Mouse (Mus musculus) G1E (cell line): ENCODE data around the gene Pa2g4. TPM values are rescaled to one million over a fixed set of nuclear protein-coding genes. Genes with fewer than 3 reads are reported as not detected.

Experiments used
- ATAC-seq: 2 replicates; pipeline ENCODE4 v1.8.0; 2016; ENCODE audit warnings: mild to moderate bottlenecking; ENCODE audit not compliant: insufficient number of reproducible peaks, poor library complexity, low FRiP score, severe bottlenecking; ENCODE audit errors: extremely low read depth
- DNase-seq: peaks from one replicate; pipeline ENCODE4 v3.0.0; 2012; ENCODE audit warnings: low spot score
- H3K27me3 ChIP-seq: 2 replicates; pipeline ENCODE4 v1.6.1; 2012; ENCODE audit warnings: mild to moderate bottlenecking, low read length, inconsistent platforms; ENCODE audit not compliant: insufficient read depth
- H3K36me3 ChIP-seq: replicated peaks from 2 replicates; pipeline ENCODE3; 2012; ENCODE audit warnings: mild to moderate bottlenecking, inconsistent platforms
- H3K4me1 ChIP-seq: 2 replicates; pipeline ENCODE4 v1.6.1; 2012; ENCODE audit warnings: low read depth, low read length, inconsistent platforms, mixed read lengths; ENCODE audit not compliant: insufficient read depth
- H3K4me3 ChIP-seq: 2 replicates; pipeline ENCODE4 v1.5.1; 2012; ENCODE audit warnings: low read depth, mild to moderate bottlenecking, inconsistent platforms, low read length, moderate library complexity, mixed read lengths
- H3K9me3 ChIP-seq: replicated peaks from 2 replicates; pipeline ENCODE4 v1.6.1; 2012; ENCODE audit warnings: inconsistent platforms
- CTCF ChIP-seq: IDR thresholded peaks from 2 replicates; pipeline ENCODE4 v1.5.1; 2012; ENCODE audit warnings: low read depth, low read length, inconsistent platforms, mixed read lengths
- GATA1 ChIP-seq: IDR thresholded peaks from 2 replicates; pipeline ENCODE4 v1.6.1; 2012; ENCODE audit warnings: borderline replicate concordance, low read length, inconsistent platforms, mixed read lengths
- GATA2 ChIP-seq: IDR thresholded peaks from 2 replicates; pipeline ENCODE4 v1.6.1; 2012; ENCODE audit warnings: low read depth, low read length, inconsistent platforms, borderline replicate concordance
- POLR2AphosphoS5 ChIP-seq: IDR thresholded peaks from 2 replicates; pipeline ENCODE4 v1.6.1; 2012; ENCODE audit warnings: low read depth, low read length, inconsistent platforms; ENCODE audit not compliant: insufficient replicate concordance
- TAL1 ChIP-seq: conservative IDR thresholded peaks from 2 replicates; pipeline ENCODE4 v1.6.1; 2012; ENCODE audit warnings: low read depth, low read length, inconsistent platforms, mixed read lengths
- polyA plus RNA-seq: library from polyadenylated mRNA; stranded (reverse); fragments of >175 nt; gene quantifications from 2 replicates; pipeline ENCODE4 v1.2.3, GENCODE M21; 2012
- total RNA-seq, 2 experiments: library from RNA; stranded (forward) in 1 of 2; stranded (reverse) in 1 of 2; fragments of 200-1000 nt in 1 of 2; fragments of >200 nt in 1 of 2; fragmentation: Nextera tagmentation in 1 of 2; gene quantifications; 2 replicates each; pipeline ENCODE4 v1.2.3; 2014 to 2017

Gene Pa2g4
- total and polyA plus RNA-seq, 3 experiments: 245 to 692 (median 659) TPM

- Histone ChIP-seq H3K4me1 (peaks cover 41% of the 10 kb centered on the region), H3K36me3 (peaks cover 53% of the 10 kb centered on the region), H3K27me3 (no peaks in the 10 kb centered on the region), H3K9me3 (no peaks in the 10 kb centered on the region), H3K4me3 (no peak overlapping the region)
- no peak for TF ChIP-seq TAL1
- TF ChIP-seq GATA2: no peak
- TF ChIP-seq POLR2AphosphoS5: no peak
- no peak for TF ChIP-seq GATA1
- TF ChIP-seq CTCF: no peak
- DNase-seq (no peak), ATAC-seq (no peak)
Measured at GRCm38 (mm10) chr10:128543100-128543499, 22.7 kb downstream of the Pa2g4 start.

- ATAC-seq: no peak
- Histone ChIP-seq H3K4me1 (peaks cover 31% of the 10 kb centered on the region), H3K4me3 (no peak overlapping the region), H3K36me3 (peaks cover 24% of the 10 kb centered on the region), H3K27me3 (no peaks in the 10 kb centered on the region), H3K9me3 (0 out of 2 replicates have a peak, but pooled peaks cover 2% of the 10 kb centered on the region)
- no peak for TF ChIP-seq TAL1
- no peak for TF ChIP-seq POLR2AphosphoS5
- no peak for TF ChIP-seq GATA1
- no peak for TF ChIP-seq CTCF
- TF ChIP-seq GATA2: no peak
- no peak for DNase-seq
Measured at GRCm38 (mm10) chr10:128538340-128538870, 27.4 kb downstream of the Pa2g4 start.

GRCm38 (mm10) chr10:128536266-128536940 lies 29.4 kb downstream of the Pa2g4 start:
- peak; percentile 68 for DNase-seq
- Histone ChIP-seq H3K4me3 (peak overlapping the region; percentile 20; the same call in 1 of the 2 replicates), H3K27me3 (0 out of 2 replicates have a peak, but pooled peaks cover 4% of the 10 kb centered on the region), H3K36me3 (peaks cover 6% of the 10 kb centered on the region), H3K4me1 (peaks cover 26% of the 10 kb centered on the region), H3K9me3 (0 out of 2 replicates have a peak, but pooled peaks cover 2% of the 10 kb centered on the region)
- peak; percentile 83 for ATAC-seq
- no peak for TF ChIP-seq TAL1
- no peak for TF ChIP-seq POLR2AphosphoS5
- TF ChIP-seq CTCF: peak; percentile 71

GRCm38 (mm10) chr10:128535624-128536265 lies 30.0 kb downstream of the Pa2g4 start:
- no peak for TF ChIP-seq CTCF
- no peak for TF ChIP-seq GATA1
- TF ChIP-seq GATA2: no peak
- no peak for TF ChIP-seq TAL1
- no peak for TF ChIP-seq POLR2AphosphoS5
- Histone ChIP-seq H3K4me1 (peaks cover 26% of the 10 kb centered on the region), H3K9me3 (0 out of 2 replicates have a peak, but pooled peaks cover 2% of the 10 kb centered on the region), H3K36me3 (no peaks in the 10 kb centered on the region), H3K4me3 (no peak overlapping the region), H3K27me3 (peaks cover 9% of the 10 kb centered on the region; the same call in 1 of the 2 replicates)
- ATAC-seq: no peak
- no peak for DNase-seq

- TF ChIP-seq TAL1 (no peak), POLR2AphosphoS5 (no peak), CTCF (no peak), GATA1 (no peak), GATA2 (no peak)
- Histone ChIP-seq H3K4me1 (peaks cover 26% of the 10 kb centered on the region), H3K27me3 (peaks cover 14% of the 10 kb centered on the region; the same call in 1 of the 2 replicates), H3K9me3 (0 out of 2 replicates have a peak, but pooled peaks cover 2% of the 10 kb centered on the region), H3K36me3 (no peaks in the 10 kb centered on the region), H3K4me3 (no peak overlapping the region)
- ATAC-seq (no peak), DNase-seq (no peak)
Measured at GRCm38 (mm10) chr10:128535206-128535605, 30.6 kb downstream of the Pa2g4 start.
